Mouse (Mus musculus) G1E (cell line): ENCODE measurements at regions not wholly inside any gene's neighbourhood (a gene's known extent, or its start where the extent isn't known, plus 50 kb on each side); places are given as distances from the start of the nearest gene placed in this dataset.

Experiments
- ATAC-seq: 2 replicates; pipeline ENCODE4 v1.8.0; 2016; ENCODE audit warnings: mild to moderate bottlenecking; ENCODE audit not compliant: insufficient number of reproducible peaks, poor library complexity, low FRiP score, severe bottlenecking; ENCODE audit errors: extremely low read depth
- DNase-seq: peaks from one replicate; pipeline ENCODE4 v3.0.0; 2012; ENCODE audit warnings: low spot score
- H3K27me3 ChIP-seq: 2 replicates; pipeline ENCODE4 v1.6.1; 2012; ENCODE audit warnings: mild to moderate bottlenecking, low read length, inconsistent platforms; ENCODE audit not compliant: insufficient read depth
- H3K36me3 ChIP-seq: replicated peaks from 2 replicates; pipeline ENCODE3; 2012; ENCODE audit warnings: mild to moderate bottlenecking, inconsistent platforms
- H3K4me1 ChIP-seq: 2 replicates; pipeline ENCODE4 v1.6.1; 2012; ENCODE audit warnings: low read depth, low read length, inconsistent platforms, mixed read lengths; ENCODE audit not compliant: insufficient read depth
- H3K4me3 ChIP-seq: 2 replicates; pipeline ENCODE4 v1.5.1; 2012; ENCODE audit warnings: low read depth, mild to moderate bottlenecking, inconsistent platforms, low read length, moderate library complexity, mixed read lengths
- H3K9me3 ChIP-seq: replicated peaks from 2 replicates; pipeline ENCODE4 v1.6.1; 2012; ENCODE audit warnings: inconsistent platforms
- CTCF ChIP-seq: IDR thresholded peaks from 2 replicates; pipeline ENCODE4 v1.5.1; 2012; ENCODE audit warnings: low read depth, low read length, inconsistent platforms, mixed read lengths
- GATA1 ChIP-seq: IDR thresholded peaks from 2 replicates; pipeline ENCODE4 v1.6.1; 2012; ENCODE audit warnings: borderline replicate concordance, low read length, inconsistent platforms, mixed read lengths
- GATA2 ChIP-seq: IDR thresholded peaks from 2 replicates; pipeline ENCODE4 v1.6.1; 2012; ENCODE audit warnings: low read depth, low read length, inconsistent platforms, borderline replicate concordance
- POLR2AphosphoS5 ChIP-seq: IDR thresholded peaks from 2 replicates; pipeline ENCODE4 v1.6.1; 2012; ENCODE audit warnings: low read depth, low read length, inconsistent platforms; ENCODE audit not compliant: insufficient replicate concordance
- TAL1 ChIP-seq: conservative IDR thresholded peaks from 2 replicates; pipeline ENCODE4 v1.6.1; 2012; ENCODE audit warnings: low read depth, low read length, inconsistent platforms, mixed read lengths

GRCm38 (mm10) chr4:55768325-55768724 is 236.1 kb upstream of the Klf4 start:
- no peak for DNase-seq
- ATAC-seq, result no peak
- no peaks in the 10 kb centered on the region for H3K27me3 ChIP-seq
- H3K9me3 ChIP-seq, result peaks cover 14% of the 10 kb centered on the region
- TF ChIP-seq CTCF (no peak), POLR2AphosphoS5 (no peak), GATA2 (no peak), TAL1 (no peak), GATA1 (no peak)
- no peak overlapping the region for H3K4me3 ChIP-seq
- H3K36me3 ChIP-seq, result no peaks in the 10 kb centered on the region
- no peaks in the 10 kb centered on the region for H3K4me1 ChIP-seq

DNA sequence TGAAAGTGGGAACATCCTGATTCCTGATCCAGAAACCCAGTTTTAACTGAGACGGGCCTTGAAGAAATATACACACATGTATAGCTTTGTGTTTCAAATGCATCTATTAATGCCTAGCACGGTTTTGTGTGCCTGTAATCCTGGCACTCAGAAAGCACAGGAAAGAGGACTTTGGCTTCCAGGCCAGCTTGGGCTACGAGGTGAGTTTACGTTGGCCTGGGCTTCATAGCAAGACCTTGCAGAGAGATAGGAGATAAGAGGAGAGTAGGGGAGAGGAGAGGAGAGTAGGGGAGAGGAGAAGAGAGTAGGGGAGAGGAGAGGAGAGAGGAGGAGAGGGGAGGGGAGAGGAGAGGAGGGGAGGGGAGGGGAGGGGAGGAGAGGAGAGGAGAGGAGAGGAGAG is 234.9 kb upstream of the Klf4 start:
- Histone ChIP-seq H3K4me1 (no peaks in the 10 kb centered on the region), H3K27me3 (no peaks in the 10 kb centered on the region), H3K4me3 (no peak overlapping the region), H3K36me3 (no peaks in the 10 kb centered on the region), H3K9me3 (peaks cover 17% of the 10 kb centered on the region)
- ATAC-seq (no peak), DNase-seq (no peak)
- TF ChIP-seq POLR2AphosphoS5 (no peak), GATA2 (no peak), CTCF (no peak), TAL1 (no peak), GATA1 (no peak)

DNA sequence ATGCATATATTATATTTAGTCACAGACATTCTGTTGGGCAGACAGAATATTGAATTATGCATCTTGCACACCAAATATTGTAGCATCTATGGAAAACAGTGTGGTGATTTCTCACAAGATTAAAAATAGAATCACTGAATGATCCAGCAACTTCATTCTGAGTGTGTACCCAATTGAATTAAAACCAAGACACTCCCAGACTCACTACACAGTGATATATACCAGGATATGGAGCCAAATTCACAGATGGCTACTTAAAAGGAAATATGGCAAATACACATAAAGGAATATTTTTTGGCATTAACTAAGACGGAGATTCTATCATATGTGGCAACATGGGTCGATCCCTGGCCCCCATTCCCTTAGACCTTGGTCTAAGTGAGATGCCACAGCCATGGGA is 233.5 kb upstream of the Klf4 start:
- no peak overlapping the region for H3K4me3 ChIP-seq
- no peaks in the 10 kb centered on the region for H3K36me3 ChIP-seq
- no peaks in the 10 kb centered on the region for H3K4me1 ChIP-seq
- DNase-seq (no peak), ATAC-seq (no peak)
- no peaks in the 10 kb centered on the region for H3K27me3 ChIP-seq
- peaks cover 20% of the 10 kb centered on the region for H3K9me3 ChIP-seq
- TF ChIP-seq POLR2AphosphoS5 (no peak), GATA1 (no peak), TAL1 (no peak), CTCF (no peak), GATA2 (no peak)

DNA sequence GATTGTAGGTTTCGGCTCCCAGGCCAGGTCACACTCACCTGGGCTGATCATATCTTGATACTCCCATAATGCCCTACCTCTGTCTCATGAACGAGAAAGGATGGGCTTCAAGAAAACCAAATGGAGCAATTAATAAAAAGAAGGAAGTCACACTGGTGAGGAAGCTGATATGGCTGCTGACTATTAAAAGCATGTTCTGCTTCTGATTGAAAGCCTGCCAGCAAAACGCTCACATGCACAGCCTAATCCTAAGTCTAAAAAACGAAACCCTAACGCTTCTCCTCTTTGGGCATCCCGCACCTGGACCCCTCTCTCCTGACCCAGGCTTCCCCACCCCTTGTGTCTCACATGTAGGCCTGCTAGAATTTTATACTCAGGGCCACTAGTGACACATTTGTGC is 230.8 kb upstream of the Klf4 start:
- DNase-seq (no peak), ATAC-seq (no peak)
- TF ChIP-seq TAL1 (no peak), GATA2 (no peak), POLR2AphosphoS5 (no peak), GATA1 (no peak), CTCF (no peak)

DNA sequence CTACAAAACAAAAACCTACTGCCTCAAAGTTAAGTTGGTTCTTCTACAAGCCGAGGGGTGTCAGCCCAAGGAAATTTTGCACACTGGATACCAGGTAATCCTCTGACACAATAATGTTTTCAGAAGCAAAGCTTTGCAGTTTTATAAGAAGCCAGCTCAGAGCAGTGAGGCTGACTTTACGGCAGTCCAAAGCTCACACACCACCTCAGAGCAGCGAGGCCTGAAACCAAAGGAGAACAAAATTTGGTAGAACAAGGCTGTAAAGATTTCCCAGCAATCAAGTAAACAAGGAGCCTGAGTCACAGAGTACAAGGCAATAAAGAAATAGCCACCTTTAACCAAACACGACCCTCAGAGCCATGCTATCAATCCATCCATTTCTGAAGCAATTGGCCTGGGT is 230.1 kb upstream of the Klf4 start:
- DNase-seq (no peak), ATAC-seq (no peak)
- H3K36me3 ChIP-seq, result no peaks in the 10 kb centered on the region
- no peaks in the 10 kb centered on the region for H3K4me1 ChIP-seq
- TF ChIP-seq GATA2 (no peak), GATA1 (no peak), TAL1 (no peak), POLR2AphosphoS5 (no peak), CTCF (no peak)
- no peak overlapping the region for H3K4me3 ChIP-seq
- peaks cover 12% of the 10 kb centered on the region; the same call in 1 of the 2 replicates for H3K9me3 ChIP-seq
- H3K27me3 ChIP-seq, result no peaks in the 10 kb centered on the region

More for the DNA sequence above, 230.8 kb upstream of the Klf4 start:
- no peaks in the 10 kb centered on the region for H3K36me3 ChIP-seq
- H3K9me3 ChIP-seq, result peaks cover 12% of the 10 kb centered on the region; the same call in 1 of the 2 replicates
- no peaks in the 10 kb centered on the region for H3K4me1 ChIP-seq
- no peak overlapping the region for H3K4me3 ChIP-seq
- H3K27me3 ChIP-seq, result no peaks in the 10 kb centered on the region

DNA sequence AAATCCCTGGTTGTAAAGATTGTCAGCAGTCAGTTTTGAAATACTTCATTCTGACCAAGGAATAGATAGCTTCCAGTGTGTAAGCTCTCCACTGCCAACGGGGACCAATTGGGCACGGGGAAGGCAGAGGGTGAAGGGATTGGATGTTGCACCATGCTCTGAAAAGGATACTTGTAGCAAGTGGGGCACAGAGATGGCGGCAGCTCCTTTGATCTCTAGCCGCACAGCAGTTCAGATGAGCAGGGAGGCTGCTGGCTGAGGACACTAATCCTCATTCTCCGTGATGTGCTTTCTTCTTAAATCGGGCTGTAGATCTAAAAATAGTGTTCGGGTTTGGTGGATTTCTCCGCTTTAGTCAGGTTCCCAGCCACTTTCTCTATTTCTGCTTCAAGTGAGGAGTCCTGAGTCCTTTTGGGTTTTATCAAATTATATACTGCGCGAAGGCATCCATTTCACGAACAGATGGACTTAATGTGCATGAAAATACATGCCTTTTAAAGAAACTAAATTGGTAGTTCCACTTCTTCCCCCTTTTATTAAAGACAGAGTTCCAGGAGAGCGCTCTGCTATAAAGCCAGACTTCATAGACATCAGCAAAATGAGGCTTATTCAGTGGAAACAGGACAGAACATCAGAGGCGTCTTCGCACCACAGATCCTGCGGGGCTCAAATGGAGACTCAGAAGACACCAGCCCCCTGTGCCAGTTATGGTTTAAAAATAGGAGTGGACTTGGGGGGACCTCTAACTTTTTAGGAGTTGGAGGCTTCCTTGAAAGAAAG is 225.1 kb upstream of the Klf4 start:
- H3K36me3 ChIP-seq, result no peaks in the 10 kb centered on the region
- no peak for ATAC-seq
- H3K4me3 ChIP-seq, result no peak overlapping the region
- no peak for TF ChIP-seq TAL1
- no peak for TF ChIP-seq POLR2AphosphoS5
- TF ChIP-seq CTCF, result no peak
- no peak for TF ChIP-seq GATA1
- TF ChIP-seq GATA2, result no peak
- H3K27me3 ChIP-seq, result no peaks in the 10 kb centered on the region
- no peaks in the 10 kb centered on the region for H3K4me1 ChIP-seq
- DNase-seq, result no peak
- H3K9me3 ChIP-seq, result peaks cover 14% of the 10 kb centered on the region
